Mouse (Mus musculus) liver, embryonic 16.5 days (tissue): ENCODE results near the gene Agpat1. TPM values are rescaled to one million over a fixed set of nuclear protein-coding genes. Genes with fewer than 3 reads are reported as not detected.

ENCODE experiments used
- ATAC-seq: fragments of 200-750 bp; cut with Nextera tagmentation; 2 replicates; pipeline ENCODE4 v1.8.0; 2017; ENCODE audit warnings: low read depth, mild to moderate bottlenecking, moderate number of reproducible peaks, moderate library complexity
- H3K27ac ChIP-seq: fragments of 300-500 bp; sonication (generic); 2 replicates; pipeline ENCODE4 v1.5.1; 2014; ENCODE audit warnings: mild to moderate bottlenecking, low read length
- H3K27me3 ChIP-seq: fragments of 300-500 bp; sonication (generic); 2 replicates; pipeline ENCODE4 v1.6.1; 2014; ENCODE audit warnings: low read depth, low read length, mixed read lengths; ENCODE audit not compliant: control insufficient read depth, insufficient read depth
- H3K36me3 ChIP-seq: fragments of 300-500 bp; sonication (generic); 2 replicates; pipeline ENCODE4 v1.6.1; 2014; ENCODE audit warnings: mild to moderate bottlenecking; ENCODE audit not compliant: control insufficient read depth, insufficient read depth
- H3K4me1 ChIP-seq: fragments of 300-500 bp; sonication (generic); 2 replicates; pipeline ENCODE4 v1.6.1; 2014; ENCODE audit warnings: low read depth, low read length, mixed read lengths; ENCODE audit not compliant: control insufficient read depth
- H3K4me2 ChIP-seq: fragments of 300-500 bp; sonication (generic); 2 replicates; pipeline ENCODE4 v1.6.1; 2014; ENCODE audit warnings: low read depth, low read length, mixed read lengths
- H3K4me3 ChIP-seq: fragments of 300-500 bp; sonication (generic); 2 replicates; pipeline ENCODE4 v1.5.1; 2014; ENCODE audit warnings: low read depth, mild to moderate bottlenecking, low read length
- H3K9ac ChIP-seq: fragments of 300-500 bp; sonication (generic); 2 replicates; pipeline ENCODE4 v1.6.1; 2014; ENCODE audit warnings: low read depth, low read length
- H3K9me3 ChIP-seq: fragments of 300-500 bp; sonication (generic); replicated peaks from 2 replicates; pipeline ENCODE4 v1.6.1; 2016; ENCODE audit warnings: low read length; ENCODE audit not compliant: control insufficient read depth
- WGBS: fragments of 180-500 bp; shearing (Covaris S2); extraction: QIAGEN DNeasy Blood & Tissue Kit; methylation state at CpG from one replicate; pipeline ENCODE4 v1.1.7; 2014; ENCODE audit not compliant: insufficient replicate concordance; 5-methylcytosine and 5-hydroxymethylcytosine counted together
- polyA plus RNA-seq: library from polyadenylated mRNA; unstranded; fragments of >200 nt; fragmentation: Nextera tagmentation; extraction: Ambion mirVana; gene quantifications from 2 replicates; pipeline ENCODE4 v1.2.1, GENCODE M21; 2015

The Agpat1 gene
- polyA plus RNA-seq, 1 experiment from 2014 or later = 21.3 TPM

DNA sequence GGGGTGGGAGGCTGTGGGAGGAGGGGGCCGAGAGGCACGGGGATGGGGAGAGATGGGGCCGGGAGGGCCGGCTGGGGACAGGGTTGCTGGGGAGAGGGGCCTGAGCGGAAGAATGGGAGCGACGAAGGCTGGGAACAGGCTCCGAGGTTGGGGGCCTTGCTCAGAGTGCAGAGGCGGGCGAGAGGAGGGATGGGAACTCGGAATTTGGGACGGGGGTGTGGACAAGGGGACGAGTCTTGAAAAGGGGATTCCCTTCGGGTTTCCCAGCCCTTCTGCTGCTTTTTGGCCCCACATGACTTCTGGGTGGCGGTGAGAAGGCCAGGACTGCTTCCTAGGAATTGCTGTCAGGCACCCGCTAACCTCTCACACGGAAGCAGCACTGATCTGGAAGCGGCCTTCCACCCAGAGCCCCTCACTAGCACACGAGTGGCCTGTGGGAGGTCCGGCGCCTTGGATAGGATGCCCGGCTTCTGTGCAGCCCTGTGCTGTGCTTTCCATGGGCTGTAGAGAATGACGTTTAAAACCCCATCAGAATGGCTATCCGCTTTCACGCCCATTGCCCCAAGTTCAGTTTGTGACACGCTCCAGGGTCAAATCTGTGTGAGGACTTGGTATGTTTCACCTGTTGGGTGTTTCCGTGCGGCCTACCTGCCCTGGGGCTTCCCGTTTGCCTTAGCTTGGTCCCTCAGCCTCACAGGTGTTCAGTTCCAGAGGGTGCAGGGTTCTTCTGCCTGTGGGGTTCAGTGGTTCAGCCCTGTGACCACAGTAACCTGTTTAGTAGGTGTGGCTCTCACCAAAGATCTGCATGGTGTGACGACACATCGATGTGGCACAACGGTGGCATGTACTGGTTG lies 2.4 kb downstream of the Agpat1 start:
- no peak for ATAC-seq
- Histone ChIP-seq H3K27ac (peak overlapping the region; percentile 88), H3K36me3 (peaks cover 3% of the 10 kb centered on the region; the same call in 1 of the 2 replicates), H3K9ac (peak overlapping the region; percentile 77), H3K4me3 (peak overlapping the region; percentile 70), H3K4me1 (peaks cover 47% of the 10 kb centered on the region), H3K4me2 (peak overlapping the region; percentile 89), H3K9me3 (no peaks in the 10 kb centered on the region), H3K27me3 (no peaks in the 10 kb centered on the region)
- WGBS = 10% methylated on average over 31 of the region's 32 CpGs

DNA sequence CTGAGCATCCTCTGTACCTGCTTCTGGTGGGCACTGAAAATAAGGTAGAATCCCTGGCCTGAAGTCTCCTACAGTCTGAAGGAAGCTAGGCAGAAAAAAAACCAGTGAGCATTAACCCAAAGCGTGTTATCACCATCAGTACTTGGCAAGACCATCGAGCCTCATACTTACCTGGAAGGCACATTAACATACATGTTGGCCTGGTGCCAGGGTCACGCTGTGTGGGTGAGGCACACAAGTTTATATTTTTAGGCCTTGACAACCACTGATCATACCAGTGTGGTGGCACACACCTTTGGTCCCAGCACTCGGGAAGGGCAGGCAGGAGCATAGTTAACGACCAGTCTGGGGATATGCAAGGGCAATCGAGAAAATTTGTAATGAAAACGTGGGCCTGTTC lies 3.9 kb downstream of the Agpat1 start:
- peaks cover 43% of the 10 kb centered on the region for H3K4me1 ChIP-seq
- WGBS = 73% methylated on average over 7 of the region's 7 CpGs
- no peak for ATAC-seq
- H3K27ac ChIP-seq = no peak overlapping the region
- H3K36me3 ChIP-seq = peaks cover 13% of the 10 kb centered on the region
- H3K4me2 ChIP-seq = no peak overlapping the region
- no peaks in the 10 kb centered on the region for H3K9me3 ChIP-seq
- H3K4me3 ChIP-seq = no peak overlapping the region
- H3K27me3 ChIP-seq = no peaks in the 10 kb centered on the region
- no peak overlapping the region for H3K9ac ChIP-seq

DNA sequence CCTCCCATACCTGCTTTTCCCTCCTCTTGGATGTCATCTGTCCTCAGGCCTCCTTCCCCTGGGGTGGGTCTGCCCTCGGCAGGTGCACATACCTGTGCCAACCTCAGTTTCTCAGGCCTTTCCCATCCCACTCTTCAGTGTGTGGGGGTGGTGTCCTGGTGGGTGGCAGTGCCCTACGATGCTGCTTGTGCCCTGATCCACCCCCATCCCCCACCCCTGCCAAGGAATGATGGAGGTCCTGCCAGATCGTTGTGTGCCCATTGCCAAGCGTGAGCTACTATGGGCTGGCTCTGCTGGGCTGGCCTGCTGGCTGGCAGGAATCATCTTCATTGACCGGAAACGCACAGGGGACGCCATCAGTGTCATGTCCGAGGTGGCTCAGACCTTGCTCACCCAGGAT lies 7.0 kb downstream of the Agpat1 start:
- Histone ChIP-seq H3K27ac (no peak overlapping the region), H3K4me2 (no peak overlapping the region), H3K4me1 (peaks cover 37% of the 10 kb centered on the region), H3K9ac (no peak overlapping the region), H3K27me3 (no peaks in the 10 kb centered on the region), H3K9me3 (no peaks in the 10 kb centered on the region), H3K36me3 (peaks cover 13% of the 10 kb centered on the region), H3K4me3 (no peak overlapping the region)
- 81% methylated on average over 8 of the region's 8 CpGs for WGBS
- ATAC-seq = no peak

DNA sequence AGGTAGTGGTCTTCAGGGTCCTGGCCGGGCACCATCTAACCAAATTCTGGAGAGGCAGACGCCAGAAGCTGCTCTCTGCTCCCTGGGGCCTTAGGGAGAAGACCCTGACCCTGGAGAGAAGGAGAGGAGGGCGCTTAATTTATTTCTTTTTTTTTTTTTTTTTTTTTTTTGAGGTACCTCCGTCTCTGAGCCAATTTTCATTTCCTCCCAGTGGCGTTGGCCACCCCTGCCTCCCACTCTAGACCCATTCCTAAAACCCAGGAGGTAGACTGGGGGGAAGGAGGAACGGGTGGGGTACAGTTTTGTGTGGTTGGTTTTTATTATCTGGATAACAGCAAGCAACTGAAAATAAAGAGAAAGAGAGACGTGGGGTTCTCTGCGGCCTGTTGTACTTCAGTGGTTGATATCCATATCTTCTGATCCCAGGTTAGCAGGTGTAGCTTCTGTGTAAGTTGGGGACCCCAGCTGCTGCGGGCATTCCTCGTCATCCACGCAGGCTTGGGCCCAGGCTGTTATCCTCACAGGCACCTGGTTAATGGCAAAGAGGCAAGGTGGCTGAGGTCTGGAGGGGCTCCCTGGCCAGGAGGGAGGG lies 9.1 kb downstream of the Agpat1 start:
- peak overlapping the region; percentile 29 for H3K27ac ChIP-seq
- H3K27me3 ChIP-seq = no peaks in the 10 kb centered on the region
- WGBS = 36% methylated on average over 11 of the region's 11 CpGs
- H3K4me1 ChIP-seq = peaks cover 21% of the 10 kb centered on the region
- H3K9me3 ChIP-seq = no peaks in the 10 kb centered on the region
- peak; percentile 65 for ATAC-seq
- H3K9ac ChIP-seq = no peak overlapping the region
- H3K36me3 ChIP-seq = peaks cover 15% of the 10 kb centered on the region
- no peak overlapping the region for H3K4me3 ChIP-seq
- H3K4me2 ChIP-seq = no peak overlapping the region

DNA sequence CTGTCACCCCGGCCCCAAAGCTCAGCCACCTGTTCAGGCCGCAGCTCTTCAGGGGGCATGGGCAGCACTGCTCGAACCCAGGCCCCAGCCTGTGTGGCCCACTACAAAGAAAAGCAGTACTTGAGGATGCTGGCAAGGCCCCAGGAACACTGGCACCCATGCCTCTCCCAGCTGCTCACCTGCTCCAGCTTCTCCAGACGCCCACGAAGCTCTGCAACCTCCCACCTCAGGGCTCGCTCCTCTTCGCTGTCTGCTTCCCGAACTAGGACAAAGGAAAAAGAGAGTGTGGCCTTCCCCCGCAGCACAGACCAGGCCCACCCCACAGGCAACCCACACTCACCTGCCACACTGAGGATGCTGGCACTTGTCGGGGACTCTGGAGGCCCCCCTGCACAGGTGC lies 9.8 kb downstream of the Agpat1 start:
- H3K9ac ChIP-seq = no peak overlapping the region
- H3K27ac ChIP-seq = no peak overlapping the region; the same call in 1 of the 2 replicates
- H3K36me3 ChIP-seq = peaks cover 15% of the 10 kb centered on the region

DNA sequence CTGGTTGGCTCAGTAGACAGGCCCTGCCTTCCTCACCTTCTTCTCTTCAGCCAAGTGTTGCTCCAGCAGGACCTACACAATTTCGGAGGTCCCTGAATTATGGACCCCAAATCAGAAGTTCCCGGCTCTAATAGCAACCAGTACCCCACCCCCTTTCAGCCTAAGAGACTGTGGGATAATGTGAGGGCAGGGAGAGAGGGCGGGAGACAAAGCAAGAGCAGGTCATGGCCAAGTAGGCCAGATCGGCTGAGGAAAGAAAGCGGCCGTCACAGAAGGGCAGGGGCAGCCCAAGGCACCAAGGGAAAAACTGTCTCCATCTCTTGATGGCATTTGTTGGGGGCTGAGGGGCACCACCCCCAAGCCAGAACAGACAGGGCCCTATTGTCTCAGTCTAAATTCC lies 11.8 kb downstream of the Agpat1 start, which contains the start of gene Egfl8:
Egfl8 (minus strand) TSS at position 101 of the 400 bp plus-strand sequence.
- no peak for ATAC-seq
- no peak within 1 kb of the TSS for H3K4me2 ChIP-seq
- H3K27ac ChIP-seq = no peak within 1 kb of the TSS
- H3K36me3 ChIP-seq = peaks cover 14% of the 10 kb centered on the region
- no peaks in the 10 kb centered on the region for H3K9me3 ChIP-seq
- H3K4me3 ChIP-seq = no peak within 1 kb of the TSS
- no peaks in the 10 kb centered on the region for H3K27me3 ChIP-seq
- no peak within 1 kb of the TSS for H3K9ac ChIP-seq
- 68% methylated on average over 6 of the region's 6 CpGs for WGBS
- H3K4me1 ChIP-seq = peaks cover 14% of the 10 kb centered on the region; the same call in 1 of the 2 replicates

More for the DNA sequence above, 9.8 kb downstream of the Agpat1 start:
- Histone ChIP-seq H3K4me3 (no peak overlapping the region), H3K27me3 (no peaks in the 10 kb centered on the region), H3K9me3 (no peaks in the 10 kb centered on the region), H3K4me1 (peaks cover 15% of the 10 kb centered on the region), H3K4me2 (no peak overlapping the region)
- 77% methylated on average over 10 of the region's 10 CpGs for WGBS
- no peak for ATAC-seq

DNA sequence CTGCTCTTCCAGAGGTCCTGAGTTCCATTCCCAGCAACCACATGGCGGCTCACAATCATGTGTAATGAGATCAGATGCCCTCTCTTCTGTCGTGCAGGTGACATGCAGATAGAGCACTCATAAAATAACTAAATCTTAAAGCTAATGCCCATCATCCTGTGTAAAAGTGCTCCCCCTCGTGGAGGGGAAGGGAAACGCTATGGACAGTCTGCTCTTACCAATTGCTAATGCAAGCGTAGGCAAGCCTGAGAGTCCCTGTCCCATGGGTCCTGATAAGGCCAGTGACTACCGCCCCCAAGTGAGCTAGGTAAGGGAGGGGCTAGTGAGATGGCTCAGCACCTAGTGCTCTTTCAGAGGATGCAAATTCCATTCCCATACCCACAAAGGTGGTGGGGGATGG lies 14.9 kb downstream of the Agpat1 start:
- no peak overlapping the region for H3K4me2 ChIP-seq
- H3K27ac ChIP-seq = no peak overlapping the region
- peaks cover 9% of the 10 kb centered on the region; the same call in 1 of the 2 replicates for H3K4me1 ChIP-seq
- H3K4me3 ChIP-seq = no peak overlapping the region
- no peaks in the 10 kb centered on the region for H3K9me3 ChIP-seq
- WGBS = 4% methylated on average over 6 of the region's 6 CpGs
- no peak overlapping the region for H3K9ac ChIP-seq
- no peaks in the 10 kb centered on the region for H3K27me3 ChIP-seq
- H3K36me3 ChIP-seq = peaks cover 2% of the 10 kb centered on the region; the same call in 1 of the 2 replicates
- ATAC-seq = peak; percentile 49

DNA sequence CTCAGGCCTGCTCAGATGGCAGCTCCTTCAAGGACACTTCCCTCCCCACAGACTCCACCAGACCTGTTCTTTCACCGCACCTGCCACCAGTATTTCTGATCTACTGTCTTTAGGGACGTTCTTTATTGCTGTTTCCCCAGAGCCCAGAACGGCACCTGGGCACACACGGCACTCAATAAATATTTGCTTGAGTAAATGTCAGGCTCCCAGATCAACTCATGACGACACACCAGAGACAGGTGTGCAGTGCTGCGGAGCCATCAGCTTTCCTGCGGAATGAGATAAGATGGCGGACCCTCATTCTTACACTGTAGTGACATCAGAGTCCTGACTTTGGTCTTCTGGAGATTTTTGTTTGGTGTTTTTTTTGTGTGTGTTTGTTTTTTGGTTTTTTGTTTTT lies 16.9 kb downstream of the Agpat1 start:
- no peak for ATAC-seq
- no peak overlapping the region for H3K9ac ChIP-seq
- H3K36me3 ChIP-seq = peaks cover 2% of the 10 kb centered on the region; the same call in 1 of the 2 replicates
- H3K27me3 ChIP-seq = no peaks in the 10 kb centered on the region
- H3K27ac ChIP-seq = peak overlapping the region; percentile 40; the same call in 1 of the 2 replicates
- 80% methylated on average over 8 of the region's 8 CpGs for whole genome bisulfite sequencing
- no peaks in the 10 kb centered on the region for H3K9me3 ChIP-seq
- H3K4me1 ChIP-seq = peaks cover 9% of the 10 kb centered on the region; the same call in 1 of the 2 replicates
- no peak overlapping the region for H3K4me3 ChIP-seq
- H3K4me2 ChIP-seq = no peak overlapping the region

DNA sequence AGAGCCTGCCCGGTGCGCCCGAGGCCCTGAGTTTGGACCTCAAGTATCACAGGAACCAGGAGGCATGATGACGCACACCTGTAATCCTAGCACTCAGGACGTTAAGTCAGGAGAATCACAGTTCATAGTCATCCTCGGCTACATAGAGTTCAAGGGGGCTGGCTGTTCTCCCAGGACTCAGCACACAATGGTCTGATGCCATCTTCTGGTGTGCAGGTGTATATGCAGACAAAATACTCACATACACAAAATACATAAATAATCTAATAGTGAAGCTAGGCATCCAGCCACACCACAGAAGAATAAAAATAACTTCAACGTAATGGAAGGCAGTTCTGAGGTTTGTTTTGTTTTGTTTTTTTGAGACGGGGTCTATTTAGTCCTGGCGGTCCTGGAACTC lies 19.1 kb downstream of the Agpat1 start:
- H3K36me3 ChIP-seq = no peaks in the 10 kb centered on the region; the same call in 1 of the 2 replicates
- peaks cover 22% of the 10 kb centered on the region for H3K4me1 ChIP-seq
- no peaks in the 10 kb centered on the region for H3K9me3 ChIP-seq
- no peak overlapping the region for H3K4me2 ChIP-seq
- peaks cover 6% of the 10 kb centered on the region for H3K27me3 ChIP-seq
- H3K9ac ChIP-seq = no peak overlapping the region
- H3K4me3 ChIP-seq = no peak overlapping the region
- 73% methylated on average over 9 of the region's 9 CpGs for WGBS
- no peak overlapping the region for H3K27ac ChIP-seq
- ATAC-seq = no peak
